Mouse (Mus musculus): Measurements from ENCODE around the gene Foxk2.
A peak's percentile ranks its signal among the peaks of the same experiment; 100 is the strongest.

Foxk2 gene

DNA sequence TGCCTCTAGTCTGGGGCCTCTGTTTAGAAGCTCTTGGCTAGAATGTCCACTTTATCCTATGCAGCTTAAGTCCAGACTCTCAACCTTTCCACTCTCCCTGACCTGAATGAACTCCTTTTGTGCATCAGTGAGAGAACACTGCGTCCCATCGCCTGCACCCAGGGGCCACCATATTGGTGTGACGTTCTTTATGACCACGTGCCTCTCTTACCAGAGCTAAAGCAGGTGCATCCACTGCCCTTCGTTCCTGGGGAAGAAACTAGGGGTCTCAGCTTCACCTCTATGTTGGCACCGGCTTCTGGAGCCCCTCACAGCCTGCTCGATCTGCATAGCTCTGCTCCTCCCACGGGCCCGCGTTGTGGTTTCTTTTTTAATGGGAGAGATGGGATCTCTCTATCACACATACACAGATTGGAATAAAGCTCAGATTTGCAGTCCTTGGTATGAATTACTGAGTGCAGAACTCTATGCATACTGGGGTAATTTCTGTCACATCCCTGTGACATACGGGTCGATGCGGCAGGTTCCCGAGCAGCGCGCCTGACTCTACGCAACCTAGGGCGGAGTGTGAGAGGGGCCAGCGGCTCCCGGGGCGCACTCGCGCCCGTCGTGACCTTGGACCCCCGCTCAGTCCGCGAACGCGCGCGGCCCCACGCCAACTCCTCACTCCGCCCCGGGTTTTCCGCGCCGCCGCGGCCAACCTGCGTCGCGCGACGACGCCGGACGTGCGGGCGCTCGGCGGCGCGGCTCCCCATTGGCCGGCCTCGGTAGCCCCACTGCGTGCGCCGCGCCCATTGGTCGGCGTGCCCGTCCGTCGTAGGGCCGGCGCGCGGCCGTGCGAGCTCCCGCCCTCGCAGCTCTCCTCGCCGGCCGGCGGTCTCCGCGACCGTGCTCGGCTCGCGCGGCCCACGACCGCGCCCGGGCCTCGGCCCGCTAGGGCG, at the start of gene Foxk2:
TSS of gene Foxk2 (plus strand) at position 831 of the 941 bp plus-strand sequence.
- peaks cover 45% of the 10 kb centered on the region for H3K36me3 ChIP-seq (ENCODE audit: insufficient read depth, low read length)
- TF ChIP-seq NANOG (IDR thresholded peaks at IDR 0.05; ENCODE audit: borderline replicate concordance, low read length) (no peak), POU5F1 (IDR thresholded peaks at IDR 0.05; ENCODE audit: borderline replicate concordance, low read length) (no peak), CTCF (conservative IDR thresholded peaks at IDR 0.05; ENCODE audit: low read length) (no peak)

DNA sequence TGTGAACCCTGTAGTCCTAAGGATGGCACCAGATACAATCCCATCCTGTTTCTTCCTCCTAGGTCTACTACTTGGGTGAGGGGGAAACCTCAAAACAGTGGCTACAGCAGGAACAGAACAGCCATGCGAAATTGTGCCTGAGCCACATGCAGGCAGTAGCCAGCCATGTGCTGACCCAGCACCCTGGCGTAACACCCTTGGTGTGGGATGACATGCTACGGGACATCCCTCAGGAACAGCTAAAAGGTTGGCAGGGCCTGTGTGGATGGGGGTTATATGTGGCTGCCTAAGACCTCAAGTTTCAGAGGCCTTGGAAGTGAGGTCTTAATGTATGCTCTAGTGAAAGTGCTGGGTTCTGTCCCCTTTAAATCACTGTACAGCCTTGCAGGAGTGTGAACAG, 43.0 kb upstream of the Foxk2 start:
- no peak overlapping the region for H3K4me3 ChIP-seq (replicated peaks; ENCODE audit: low read length)
- no peaks in the 10 kb centered on the region for H3K4me1 ChIP-seq (replicated peaks; ENCODE audit: low read depth, low read length)
- no peaks in the 10 kb centered on the region for H3K27me3 ChIP-seq (ENCODE audit: insufficient read depth, low read length)
- peaks cover 61% of the 10 kb centered on the region for H3K36me3 ChIP-seq (ENCODE audit: insufficient read depth, low read length)
- no peak for TF ChIP-seq POU5F1 (IDR thresholded peaks at IDR 0.05; ENCODE audit: borderline replicate concordance, low read length)
- no peak for TF ChIP-seq CTCF (conservative IDR thresholded peaks at IDR 0.05; ENCODE audit: low read length)
- TF ChIP-seq NANOG (IDR thresholded peaks at IDR 0.05; ENCODE audit: borderline replicate concordance, low read length), result no peak
- H3K9me3 ChIP-seq (ENCODE audit: low read length), result no peaks in the 10 kb centered on the region

More for the DNA sequence above, at the start of gene Foxk2:
- Histone ChIP-seq H3K4me3 (replicated peaks; ENCODE audit: low read length) (peak within 1 kb of the TSS; percentile 99), H3K9me3 (ENCODE audit: low read length) (no peaks in the 10 kb centered on the region), H3K4me1 (replicated peaks; ENCODE audit: low read depth, low read length) (peaks cover 42% of the 10 kb centered on the region), H3K27me3 (ENCODE audit: insufficient read depth, low read length) (no peaks in the 10 kb centered on the region)

DNA sequence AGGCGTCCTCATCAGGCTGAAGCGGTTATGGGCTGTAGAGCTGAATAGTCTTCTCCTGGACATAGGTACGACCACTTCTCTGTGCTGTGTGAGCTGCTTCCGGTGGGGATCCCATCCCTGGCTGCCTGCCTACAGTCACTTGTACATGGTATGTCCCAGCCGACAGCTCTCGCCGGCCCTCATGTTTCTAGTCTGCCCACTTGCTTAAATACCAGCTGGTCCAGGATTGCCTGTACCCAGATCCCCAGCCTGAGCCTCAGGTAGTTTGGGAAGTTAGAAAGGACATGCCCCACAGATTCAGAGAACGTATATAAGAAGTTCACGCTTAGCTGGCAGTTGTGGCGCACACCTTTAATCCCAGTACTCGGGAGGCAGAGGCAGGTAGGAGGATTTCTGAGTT, 40.0 kb upstream of the Foxk2 start:
- Histone ChIP-seq H3K27me3 (ENCODE audit: insufficient read depth, low read length) (no peaks in the 10 kb centered on the region), H3K36me3 (ENCODE audit: insufficient read depth, low read length) (peaks cover 84% of the 10 kb centered on the region)
- no peak for TF ChIP-seq POU5F1 (IDR thresholded peaks at IDR 0.05; ENCODE audit: borderline replicate concordance, low read length)
- TF ChIP-seq NANOG (IDR thresholded peaks at IDR 0.05; ENCODE audit: borderline replicate concordance, low read length), result no peak
- TF ChIP-seq CTCF (conservative IDR thresholded peaks at IDR 0.05; ENCODE audit: low read length), result no peak

DNA sequence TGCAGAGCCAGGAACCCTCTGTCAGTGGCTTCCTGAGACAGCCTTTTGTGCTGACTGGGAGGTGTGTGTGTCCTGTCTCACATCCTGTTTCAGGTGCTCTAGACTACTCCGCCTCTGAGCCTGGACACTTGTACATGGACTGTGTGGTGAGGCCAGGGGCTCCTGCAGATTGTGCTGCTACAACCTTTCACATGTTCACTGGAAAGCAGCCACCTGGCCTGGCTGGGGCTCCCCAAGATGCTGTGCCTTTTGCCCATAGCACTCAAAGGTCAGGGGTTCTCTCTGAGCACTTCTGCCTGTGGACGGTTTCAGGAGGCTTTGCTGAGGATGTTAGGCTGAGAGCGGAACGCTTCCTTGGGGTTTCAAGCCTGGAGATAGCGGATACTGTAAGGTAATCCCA, 39.0 kb upstream of the Foxk2 start:
- TF ChIP-seq NANOG (IDR thresholded peaks at IDR 0.05; ENCODE audit: borderline replicate concordance, low read length), result no peak
- TF ChIP-seq POU5F1 (IDR thresholded peaks at IDR 0.05; ENCODE audit: borderline replicate concordance, low read length), result no peak
- TF ChIP-seq CTCF (conservative IDR thresholded peaks at IDR 0.05; ENCODE audit: low read length), result no peak
- Histone ChIP-seq H3K27me3 (ENCODE audit: insufficient read depth, low read length) (no peaks in the 10 kb centered on the region), H3K4me3 (replicated peaks; ENCODE audit: low read length) (no peak overlapping the region), H3K4me1 (replicated peaks; ENCODE audit: low read depth, low read length) (no peaks in the 10 kb centered on the region), H3K9me3 (ENCODE audit: low read length) (no peaks in the 10 kb centered on the region), H3K36me3 (ENCODE audit: insufficient read depth, low read length) (peaks cover 92% of the 10 kb centered on the region)

More for the DNA sequence above, 40.0 kb upstream of the Foxk2 start:
- Histone ChIP-seq H3K4me1 (replicated peaks; ENCODE audit: low read depth, low read length) (no peaks in the 10 kb centered on the region), H3K4me3 (replicated peaks; ENCODE audit: low read length) (no peak overlapping the region), H3K9me3 (ENCODE audit: low read length) (no peaks in the 10 kb centered on the region)

DNA sequence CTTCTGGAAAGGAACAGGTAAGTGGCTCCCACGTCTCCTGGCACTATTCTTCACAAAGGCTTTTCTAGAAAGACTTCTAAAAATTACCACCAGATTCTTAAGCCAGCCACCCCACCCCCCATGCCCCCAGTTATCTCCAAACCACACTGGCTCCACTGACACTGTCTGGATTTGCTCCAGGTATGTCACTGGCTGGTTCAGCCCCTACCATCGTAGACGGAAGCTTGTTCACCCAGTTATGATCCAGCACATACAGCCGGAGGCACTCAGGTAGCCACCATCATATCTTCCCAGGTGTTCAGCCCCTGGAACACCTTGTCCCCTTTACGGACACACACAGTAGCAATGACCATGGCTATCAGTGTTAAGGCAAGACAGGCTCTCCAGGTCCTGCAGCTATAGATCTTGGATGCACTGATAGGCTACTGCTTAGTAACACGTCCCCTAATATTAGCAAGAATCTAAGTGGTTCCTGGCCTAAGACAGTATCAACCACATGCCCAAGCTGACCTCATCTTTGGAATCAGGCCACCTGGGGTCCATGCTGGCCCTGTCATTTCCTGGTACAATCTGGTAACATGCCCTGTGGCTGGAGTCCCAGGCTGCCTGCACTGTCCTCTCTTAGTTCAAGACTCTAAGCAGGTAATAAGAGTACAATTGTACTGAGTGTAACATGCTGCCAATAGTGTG, 38.3 kb upstream of the Foxk2 start:
- Histone ChIP-seq H3K4me1 (replicated peaks; ENCODE audit: low read depth, low read length) (no peaks in the 10 kb centered on the region), H3K27me3 (ENCODE audit: insufficient read depth, low read length) (no peaks in the 10 kb centered on the region), H3K36me3 (ENCODE audit: insufficient read depth, low read length) (peaks cover 94% of the 10 kb centered on the region), H3K9me3 (ENCODE audit: low read length) (no peaks in the 10 kb centered on the region), H3K4me3 (replicated peaks; ENCODE audit: low read length) (no peak overlapping the region)
- TF ChIP-seq NANOG (IDR thresholded peaks at IDR 0.05; ENCODE audit: borderline replicate concordance, low read length), result no peak
- no peak for TF ChIP-seq POU5F1 (IDR thresholded peaks at IDR 0.05; ENCODE audit: borderline replicate concordance, low read length)
- no peak for TF ChIP-seq CTCF (conservative IDR thresholded peaks at IDR 0.05; ENCODE audit: low read length)

DNA sequence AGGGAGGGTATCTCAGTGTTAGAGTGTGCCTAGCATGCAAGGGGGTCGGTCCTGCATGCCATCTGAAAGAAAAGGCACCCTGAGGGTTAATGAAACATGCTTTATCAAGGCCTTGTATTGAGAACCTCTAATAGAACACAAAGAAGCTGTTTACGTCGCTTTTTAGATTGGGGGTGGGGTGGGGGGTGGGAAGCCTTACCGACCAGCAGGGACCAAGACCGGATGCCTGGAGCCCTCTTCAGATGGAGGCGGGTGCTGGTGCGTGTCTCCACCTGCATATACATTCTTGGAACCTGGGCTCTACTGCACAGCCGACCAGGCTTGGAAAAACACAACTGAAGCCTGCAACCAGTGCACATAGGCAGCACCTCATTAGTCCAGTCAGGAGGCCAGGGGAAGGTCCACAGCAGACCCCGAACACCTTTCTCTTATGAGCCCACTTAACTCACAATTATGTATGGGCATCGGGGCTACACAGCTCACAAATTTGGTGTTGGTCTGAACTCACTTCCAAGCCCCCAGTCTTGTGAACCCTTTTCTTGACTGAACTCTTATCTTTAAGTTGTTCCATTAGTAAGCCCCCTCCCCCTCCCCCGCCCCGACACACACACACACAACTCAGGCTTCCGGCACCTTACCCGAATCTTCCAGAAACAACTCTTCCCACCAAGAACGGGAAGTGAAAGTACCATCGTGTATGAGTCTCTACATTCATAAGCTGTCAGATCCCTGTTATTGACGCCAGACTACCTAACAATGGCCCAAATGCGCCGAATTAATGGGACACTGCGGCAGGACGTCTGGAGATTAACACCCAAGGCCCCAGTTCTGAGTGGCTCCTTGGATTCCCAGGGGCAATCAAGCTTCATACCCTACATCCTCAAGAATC, 31.4 kb upstream of the Foxk2 start:
- H3K27me3 ChIP-seq (ENCODE audit: insufficient read depth, low read length), result 0 out of 2 replicates have a peak, but pooled peaks cover 2% of the 10 kb centered on the region
- TF ChIP-seq POU5F1 (IDR thresholded peaks at IDR 0.05; ENCODE audit: borderline replicate concordance, low read length) (no peak), CTCF (conservative IDR thresholded peaks at IDR 0.05; ENCODE audit: low read length) (no peak), NANOG (IDR thresholded peaks at IDR 0.05; ENCODE audit: borderline replicate concordance, low read length) (no peak)
- peaks cover 21% of the 10 kb centered on the region for H3K4me1 ChIP-seq (replicated peaks; ENCODE audit: low read depth, low read length)
- no peaks in the 10 kb centered on the region for H3K9me3 ChIP-seq (ENCODE audit: low read length)
- peak overlapping the region; percentile 88 for H3K4me3 ChIP-seq (replicated peaks; ENCODE audit: low read length)
- H3K36me3 ChIP-seq (ENCODE audit: insufficient read depth, low read length), result peaks cover 46% of the 10 kb centered on the region

DNA sequence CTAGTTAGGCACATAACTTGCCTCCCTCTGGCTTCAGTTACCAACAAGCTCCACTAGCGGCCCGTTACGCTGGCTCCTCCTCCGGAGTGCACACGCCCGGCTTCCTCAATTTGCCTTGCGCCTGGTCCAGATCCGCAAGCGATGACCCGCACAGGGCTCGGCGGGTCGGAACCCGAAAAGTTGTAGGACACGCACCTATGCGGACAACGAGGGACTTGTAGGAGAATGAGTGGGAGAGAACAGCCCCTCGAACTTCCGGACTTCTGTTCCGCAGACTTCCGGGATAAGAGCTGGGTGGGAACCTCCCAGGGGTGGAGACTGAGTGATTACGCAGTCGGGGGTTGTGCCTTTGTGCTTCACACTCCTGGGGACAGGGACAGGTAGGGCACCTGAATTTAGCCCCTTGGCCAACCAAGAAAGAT, 30.8 kb upstream of the Foxk2 start, which contains the start of gene Cybc1:
TSS of gene Cybc1 (minus strand) at position 305 of the 422 bp plus-strand sequence.
- H3K9me3 ChIP-seq (ENCODE audit: low read length), result no peaks in the 10 kb centered on the region

More for the DNA sequence above, 30.8 kb upstream of the Foxk2 start, which contains the start of gene Cybc1:
- H3K36me3 ChIP-seq (ENCODE audit: insufficient read depth, low read length), result peaks cover 39% of the 10 kb centered on the region
- peaks cover 21% of the 10 kb centered on the region for H3K4me1 ChIP-seq (replicated peaks; ENCODE audit: low read depth, low read length)
- H3K4me3 ChIP-seq (replicated peaks; ENCODE audit: low read length), result peak within 1 kb of the TSS; percentile 88
- no peak for TF ChIP-seq CTCF (conservative IDR thresholded peaks at IDR 0.05; ENCODE audit: low read length)
- no peak for TF ChIP-seq POU5F1 (IDR thresholded peaks at IDR 0.05; ENCODE audit: borderline replicate concordance, low read length)
- TF ChIP-seq NANOG (IDR thresholded peaks at IDR 0.05; ENCODE audit: borderline replicate concordance, low read length), result no peak
- 0 out of 2 replicates have a peak, but pooled peaks cover 2% of the 10 kb centered on the region for H3K27me3 ChIP-seq (ENCODE audit: insufficient read depth, low read length)
